Mouse (Mus musculus): ENCODE results near the gene Tmem221. TPM values are rescaled to one million over a fixed set of nuclear protein-coding genes. Genes with fewer than 3 reads are reported as not detected.

Gene Tmem221
- 0.08 TPM in 1 of 2 replicates, not detected in the other for total RNA-seq (2014; rRNA removed; ENCODE audit: low replicate concordance)
- polyA plus RNA-seq (2015; fragmentation: Nextera tagmentation; extraction: Ambion mirVana) = 0.23 and 0.37 TPM in 2 replicates

DNA sequence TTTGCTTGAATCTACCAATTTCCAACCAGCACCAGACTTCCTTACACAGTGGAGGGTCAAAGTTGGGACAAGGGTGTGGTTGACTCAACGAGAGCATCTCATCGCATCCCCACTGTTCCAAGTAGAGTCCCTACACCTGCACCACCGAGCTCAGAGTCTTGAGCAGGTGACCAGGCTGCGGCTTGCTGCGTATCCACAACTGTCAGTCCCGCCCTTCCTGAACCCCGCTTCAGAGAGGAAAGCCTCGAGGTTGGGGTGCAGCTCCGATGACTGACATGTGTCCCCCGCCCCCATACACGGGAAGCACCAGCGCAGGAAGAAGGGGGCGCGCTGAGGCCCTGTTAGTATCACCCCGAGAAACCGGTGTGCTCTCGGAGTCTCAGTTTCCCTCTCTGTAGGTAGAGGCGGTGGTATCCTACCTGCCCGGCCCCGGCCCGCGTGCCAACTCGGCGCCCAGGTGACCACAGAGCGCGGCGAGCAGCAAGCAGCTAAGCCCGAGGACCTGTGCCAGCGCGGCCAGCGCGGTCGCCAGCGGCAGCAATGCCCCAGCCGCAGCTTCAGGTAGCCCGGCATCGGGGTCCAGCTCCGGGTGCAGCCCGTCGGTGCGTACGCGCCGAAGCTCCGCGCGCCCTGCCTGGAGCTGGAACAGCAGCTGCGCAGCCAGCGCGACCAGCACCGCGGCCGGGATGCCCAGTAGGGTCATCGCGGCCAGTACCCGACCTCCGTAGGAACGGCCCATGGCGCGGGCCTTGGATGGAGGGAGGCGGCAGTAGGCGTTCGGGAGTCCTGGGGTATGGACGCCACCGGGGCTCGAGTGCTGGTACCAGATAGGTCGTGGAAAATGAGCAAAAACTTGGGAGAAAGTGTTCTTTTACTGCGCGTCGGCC lies at the start of gene Tmem221:
Gene Tmem221, minus strand, starts transcription at position 801 of the 887 bp plus-strand sequence.
- H3K4me2 ChIP-seq (ENCODE audit: low read depth, low read length) = peak within 1 kb of the TSS; percentile 67
- no peaks in the 10 kb centered on the region for H3K9me3 ChIP-seq (replicated peaks; ENCODE audit: control insufficient read depth, low read length)
- no peak for ATAC-seq (ENCODE audit: insufficient read depth, low read depth)
- peaks cover 53% of the 10 kb centered on the region for H3K27me3 ChIP-seq (ENCODE audit: control insufficient read depth, insufficient read depth, low read length)
- H3K36me3 ChIP-seq (replicated peaks; ENCODE audit: control insufficient read depth, insufficient read depth, low read length) = no peaks in the 10 kb centered on the region
- peak within 1 kb of the TSS; percentile 46 for H3K4me3 ChIP-seq (ENCODE audit: low read depth, low read length)
- H3K9ac ChIP-seq (replicated peaks; ENCODE audit: low read depth, low read length) = 0 out of 2 replicates have a peak within 1 kb of the TSS, but pooled peaks have one; percentile 20
- 0 out of 2 replicates have a peak, but pooled peaks cover 4% of the 10 kb centered on the region for H3K4me1 ChIP-seq (ENCODE audit: control insufficient read depth, insufficient read depth)
- H3K27ac ChIP-seq (ENCODE audit: low read depth) = no peak within 1 kb of the TSS; the same call in 1 of the 2 replicates
- 5% methylated on average over 62 of the region's 70 CpGs for WGBS
- no peak for DNase-seq (ENCODE audit: low spot score)
- no peak for TF ChIP-seq CTCF (IDR thresholded peaks at IDR 0.05; ENCODE audit: low read depth)
- TF ChIP-seq EP300 (IDR thresholded peaks at IDR 0.05; ENCODE audit: low read depth) = no peak

DNA sequence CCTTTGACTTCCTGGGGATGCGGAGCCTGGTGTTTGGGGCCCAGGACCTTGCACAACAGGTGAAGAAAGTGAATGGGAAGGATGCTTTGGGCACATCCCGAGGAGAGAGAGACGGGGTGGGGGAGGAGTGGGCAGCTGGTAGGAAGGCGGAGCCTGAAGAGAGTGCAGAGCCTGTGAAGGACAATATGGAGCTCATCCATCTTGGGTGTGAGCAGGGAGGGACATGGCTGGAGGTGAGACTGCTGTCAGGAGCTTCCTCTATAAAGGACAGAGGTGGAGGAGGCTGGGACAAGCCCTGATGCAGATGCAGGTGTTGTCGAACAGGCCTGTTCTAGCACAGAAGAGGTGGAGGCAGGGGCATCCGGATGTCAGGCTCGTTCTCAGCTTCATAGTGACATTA lies 45.4 kb upstream of the Tmem221 start:
- Histone ChIP-seq H3K27ac (ENCODE audit: low read depth) (no peak overlapping the region), H3K4me2 (ENCODE audit: low read depth, low read length) (no peak overlapping the region), H3K27me3 (ENCODE audit: control insufficient read depth, insufficient read depth, low read length) (peaks cover 30% of the 10 kb centered on the region), H3K9ac (replicated peaks; ENCODE audit: low read depth, low read length) (no peak overlapping the region), H3K9me3 (replicated peaks; ENCODE audit: control insufficient read depth, low read length) (no peaks in the 10 kb centered on the region), H3K4me3 (ENCODE audit: low read depth, low read length) (no peak overlapping the region), H3K36me3 (replicated peaks; ENCODE audit: control insufficient read depth, insufficient read depth, low read length) (no peaks in the 10 kb centered on the region), H3K4me1 (ENCODE audit: control insufficient read depth, insufficient read depth) (0 out of 2 replicates have a peak, but pooled peaks cover 9% of the 10 kb centered on the region)
- TF ChIP-seq CTCF (IDR thresholded peaks at IDR 0.05; ENCODE audit: low read depth) = no peak
- TF ChIP-seq EP300 (IDR thresholded peaks at IDR 0.05; ENCODE audit: low read depth) = no peak
- WGBS = 78% methylated on average over 7 of the region's 7 CpGs
- DNase-seq (ENCODE audit: low spot score) (no peak), ATAC-seq (ENCODE audit: insufficient read depth, low read depth) (no peak)

DNA sequence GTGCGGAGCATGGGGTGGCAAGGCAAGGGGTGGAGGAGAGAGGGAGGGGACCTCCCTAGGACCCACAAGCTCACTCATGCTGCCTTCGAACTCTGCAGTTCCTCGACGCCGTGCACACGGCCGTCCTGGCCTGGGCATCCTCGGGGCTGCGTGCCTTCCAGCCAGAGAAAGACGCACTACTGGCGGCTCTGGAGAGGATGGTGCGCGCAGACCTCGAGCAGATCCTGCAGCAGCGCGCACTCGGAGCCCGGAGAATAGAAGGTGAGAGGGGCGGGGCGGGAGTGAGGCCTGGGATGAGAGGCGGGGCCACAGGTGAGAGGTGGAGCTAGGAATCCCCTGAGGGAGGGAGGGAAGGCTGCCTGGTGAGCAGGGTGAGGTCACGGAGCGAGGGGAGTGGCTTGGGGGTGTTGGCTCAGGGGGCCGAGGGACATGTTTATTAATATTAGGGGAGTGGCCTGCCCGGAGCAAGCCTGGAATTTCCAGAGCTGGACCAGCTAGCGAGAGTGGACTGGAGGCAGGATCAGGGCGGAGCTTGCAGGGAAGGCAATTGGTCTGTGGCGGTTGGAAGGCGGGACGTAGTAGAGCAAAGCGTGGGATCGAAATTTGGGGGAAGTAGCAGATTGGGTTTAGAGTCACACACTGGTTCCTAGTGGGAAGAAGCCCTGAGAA lies 44.1 kb upstream of the Tmem221 start:
- TF ChIP-seq EP300 (IDR thresholded peaks at IDR 0.05; ENCODE audit: low read depth) (no peak), CTCF (IDR thresholded peaks at IDR 0.05; ENCODE audit: low read depth) (no peak)
- no peak overlapping the region for H3K27ac ChIP-seq (ENCODE audit: low read depth)
- peak overlapping the region; percentile 30 for H3K4me3 ChIP-seq (ENCODE audit: low read depth, low read length)
- no peaks in the 10 kb centered on the region for H3K9me3 ChIP-seq (replicated peaks; ENCODE audit: control insufficient read depth, low read length)
- peaks cover 30% of the 10 kb centered on the region for H3K27me3 ChIP-seq (ENCODE audit: control insufficient read depth, insufficient read depth, low read length)
- H3K4me2 ChIP-seq (ENCODE audit: low read depth, low read length) = peak overlapping the region; percentile 47
- H3K4me1 ChIP-seq (ENCODE audit: control insufficient read depth, insufficient read depth) = 0 out of 2 replicates have a peak, but pooled peaks cover 9% of the 10 kb centered on the region
- DNase-seq (ENCODE audit: low spot score) = peak; percentile 58
- no peaks in the 10 kb centered on the region for H3K36me3 ChIP-seq (replicated peaks; ENCODE audit: control insufficient read depth, insufficient read depth, low read length)
- ATAC-seq (ENCODE audit: insufficient read depth, low read depth) = peak; percentile 80
- H3K9ac ChIP-seq (replicated peaks; ENCODE audit: low read depth, low read length) = no peak overlapping the region
- 3% methylated on average over 32 of the region's 32 CpGs for WGBS

DNA sequence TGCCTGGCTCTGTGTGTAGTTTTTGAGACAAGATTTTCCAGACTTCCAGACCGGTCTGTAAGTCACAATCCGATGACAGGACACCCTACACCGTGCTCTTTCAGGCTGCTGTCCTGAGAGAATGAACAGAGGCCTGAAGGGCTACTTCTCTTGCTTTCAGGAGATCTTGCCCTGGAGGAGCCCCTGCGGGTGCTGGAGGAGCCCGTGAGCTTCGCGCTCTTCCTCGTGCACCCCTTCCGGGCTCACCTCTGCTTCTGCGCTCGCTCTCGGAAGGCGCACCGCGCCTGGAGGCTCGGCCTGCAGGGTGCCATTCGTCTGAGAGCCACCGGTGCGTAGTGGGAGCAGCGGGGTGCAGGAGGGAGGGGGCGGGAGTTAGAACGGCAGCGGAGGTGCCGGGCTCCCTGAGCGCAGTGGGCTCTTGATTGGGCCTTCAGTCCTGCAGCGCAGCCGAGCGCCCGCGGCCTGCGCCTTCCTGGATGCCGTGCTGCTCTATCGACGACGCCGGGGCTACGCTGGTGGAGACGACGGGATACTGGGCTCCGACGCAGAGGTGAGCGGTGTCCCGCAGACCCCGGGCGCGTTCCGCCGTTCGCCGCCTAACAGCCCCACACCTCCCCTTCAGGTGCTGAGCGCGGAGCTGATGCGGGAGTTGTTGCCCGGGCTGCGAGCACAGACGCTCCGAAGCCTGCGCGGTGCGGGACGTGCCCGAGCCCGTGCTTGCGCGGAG lies 43.4 kb upstream of the Tmem221 start:
- Histone ChIP-seq H3K9me3 (replicated peaks; ENCODE audit: control insufficient read depth, low read length) (no peaks in the 10 kb centered on the region), H3K27ac (ENCODE audit: low read depth) (no peak overlapping the region), H3K4me1 (ENCODE audit: control insufficient read depth, insufficient read depth) (0 out of 2 replicates have a peak, but pooled peaks cover 9% of the 10 kb centered on the region), H3K9ac (replicated peaks; ENCODE audit: low read depth, low read length) (no peak overlapping the region), H3K36me3 (replicated peaks; ENCODE audit: control insufficient read depth, insufficient read depth, low read length) (no peaks in the 10 kb centered on the region), H3K4me3 (ENCODE audit: low read depth, low read length) (peak overlapping the region; percentile 30), H3K4me2 (ENCODE audit: low read depth, low read length) (peak overlapping the region; percentile 47), H3K27me3 (ENCODE audit: control insufficient read depth, insufficient read depth, low read length) (peaks cover 30% of the 10 kb centered on the region)
- ATAC-seq (ENCODE audit: insufficient read depth, low read depth) = peak; percentile 19; the same call in 1 of the 2 replicates
- WGBS = 4% methylated on average over 53 of the region's 65 CpGs
- no peak for TF ChIP-seq CTCF (IDR thresholded peaks at IDR 0.05; ENCODE audit: low read depth)
- TF ChIP-seq EP300 (IDR thresholded peaks at IDR 0.05; ENCODE audit: low read depth) = no peak
- DNase-seq (ENCODE audit: low spot score) = no peak

DNA sequence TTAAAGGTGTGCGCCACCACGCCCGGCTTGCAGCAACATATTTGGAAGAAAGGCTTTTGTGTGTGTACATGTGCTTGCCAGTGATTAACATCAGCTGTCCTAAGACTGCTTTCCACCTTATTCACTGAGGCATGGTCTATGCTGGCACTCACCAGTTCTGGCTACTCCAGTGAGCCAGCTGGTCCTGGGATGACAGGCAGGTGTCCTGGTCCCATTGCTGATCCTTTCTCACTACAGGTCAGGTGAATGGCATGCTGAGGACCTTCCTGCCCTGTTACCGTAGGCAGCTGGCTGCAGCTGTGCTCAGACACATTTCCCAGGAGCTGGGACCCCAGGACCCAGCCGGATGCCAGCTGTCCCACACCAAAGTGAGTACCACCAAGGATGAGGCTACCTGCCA lies 40.2 kb upstream of the Tmem221 start:
- no peak overlapping the region for H3K9ac ChIP-seq (replicated peaks; ENCODE audit: low read depth, low read length)
- H3K27ac ChIP-seq (ENCODE audit: low read depth) = no peak overlapping the region
- DNase-seq (ENCODE audit: low spot score) (no peak), ATAC-seq (ENCODE audit: insufficient read depth, low read depth) (no peak)
- TF ChIP-seq EP300 (IDR thresholded peaks at IDR 0.05; ENCODE audit: low read depth) (no peak), CTCF (IDR thresholded peaks at IDR 0.05; ENCODE audit: low read depth) (no peak)
- no peaks in the 10 kb centered on the region for H3K36me3 ChIP-seq (replicated peaks; ENCODE audit: control insufficient read depth, insufficient read depth, low read length)
- WGBS = 93% methylated on average over 5 of the region's 5 CpGs
- H3K27me3 ChIP-seq (ENCODE audit: control insufficient read depth, insufficient read depth, low read length) = peaks cover 30% of the 10 kb centered on the region
- H3K4me1 ChIP-seq (ENCODE audit: control insufficient read depth, insufficient read depth) = 0 out of 2 replicates have a peak, but pooled peaks cover 9% of the 10 kb centered on the region
- H3K4me2 ChIP-seq (ENCODE audit: low read depth, low read length) = no peak overlapping the region
- H3K9me3 ChIP-seq (replicated peaks; ENCODE audit: control insufficient read depth, low read length) = no peaks in the 10 kb centered on the region
- H3K4me3 ChIP-seq (ENCODE audit: low read depth, low read length) = no peak overlapping the region

Data from heart, postnatal 0 days (tissue).